Mouse (Mus musculus) stomach, adult 2 months (tissue): ENCODE data around the gene 4930558K02Rik. TPM values are rescaled to one million over a fixed set of nuclear protein-coding genes. Genes with fewer than 3 reads are reported as not detected.

ENCODE experiments used
- polyA plus RNA-seq: library from polyadenylated mRNA; depleted of rRNA; stranded (reverse); fragments of >200 nt; gene quantifications from 2 replicates; pipeline ENCODE4 v1.2.3, GENCODE M21; 2012; rRNA removed

4930558K02Rik gene
- not detected in 2 replicates for polyA plus RNA-seq

GRCm38 (mm10) chr1:161979536-161979935 lies at the start of gene 4930558K02Rik:
Gene 4930558K02Rik, minus strand, starts transcription at chr1:161979636.

GRCm38 (mm10) chr1:161968589-161969407 lies 10.6 kb downstream of the 4930558K02Rik start, which contains the start of gene Pigc:
Gene Pigc, plus strand, starts transcription at chr1:161969186.

Other genes starting within 250 kb of the 4930558K02Rik start
- 0.04 TPM in 1 of 2 replicates, not detected in the other for gene Fasl, start 191.1 kb downstream of the 4930558K02Rik start, polyA plus RNA-seq
- gene Suco, start 103.0 kb downstream of the 4930558K02Rik start, polyA plus RNA-seq: 0.29 and 0.41 TPM in 2 replicates
- 6.2 and 7.1 TPM in 2 replicates for gene Pigc, start 10.4 kb downstream of the 4930558K02Rik start, polyA plus RNA-seq